ENCODE assay signal across 9 mouse cellular contexts in the genomic region with DNA sequence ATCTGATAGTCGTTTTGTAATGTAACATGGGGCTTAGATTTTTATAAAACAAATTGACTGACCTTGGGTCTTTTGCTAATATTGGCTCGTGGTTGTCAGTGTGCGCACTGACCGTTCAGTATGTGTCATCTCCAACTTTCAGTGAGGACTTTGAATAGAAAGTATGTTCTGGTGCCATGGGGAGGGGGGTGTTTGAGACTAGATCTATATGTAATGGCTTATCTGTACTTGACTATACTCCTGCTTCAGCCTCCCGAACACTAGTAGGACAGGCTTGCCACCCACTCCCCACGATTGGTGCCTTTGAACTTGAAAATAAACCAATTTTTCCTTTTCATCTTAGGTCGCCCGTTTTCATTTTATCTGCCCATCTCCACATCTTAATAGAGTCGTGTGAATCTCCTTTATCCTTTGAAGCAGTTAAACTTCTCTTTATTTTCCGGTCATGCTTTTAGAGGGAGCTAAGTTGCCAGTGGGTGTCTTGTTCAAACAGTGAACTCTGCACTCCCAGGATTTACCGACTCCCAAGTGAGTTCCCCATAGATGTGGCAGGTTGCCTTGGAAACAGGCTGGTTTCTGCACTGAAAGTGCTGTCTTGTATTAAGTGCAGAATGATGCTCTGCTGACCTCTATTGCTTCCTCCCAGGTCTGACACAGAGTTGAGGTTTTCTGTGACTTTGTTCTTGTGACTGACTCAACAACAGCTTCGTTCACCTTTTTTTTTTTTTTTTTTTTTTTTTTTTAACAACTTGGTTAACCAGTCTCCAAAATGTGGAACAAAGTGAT.
A peak's percentile ranks its signal among the peaks of the same experiment; 100 is the strongest.
DNase-seq lines count a peak whose midpoint lies in the region; ATAC-seq and TF ChIP-seq lines count a peak whose summit lies in the region.
"Had no signal": no experiment of that assay in that cellular context is flagged by ENCODE, and none has a peak within 500 bp of the region (broad histone marks: within the 10 kb centered on the region; RNA-seq: fewer than 3 reads in every experiment).

No protein-coding gene starts in this region.

- peak; percentile 74; the same call in 1 of the 2 replicates for ATAC-seq in hindbrain, postnatal 0 days
- ATAC-seq in neural tube, embryonic 14.5 days (ENCODE audit: low read depth), result peak; percentile 76; the same call in 1 of the 2 replicates
- no peak for ATAC-seq in frontal cortex, adult (ENCODE audit: low TSS enrichment)

- no peak overlapping the region for H3K4me3 ChIP-seq in hindbrain, postnatal 0 days (ENCODE audit: low read length)
- no peak overlapping the region for H3K4me3 ChIP-seq in neural tube, embryonic 14.5 days (ENCODE audit: low read depth, low read length)
- H3K4me3 ChIP-seq: left cerebral cortex, adult 2 months had no signal

- no peaks in the 10 kb centered on the region for H3K9me3 ChIP-seq in hindbrain, postnatal 0 days (ENCODE audit: low read length)
- H3K9me3 ChIP-seq in neural tube, embryonic 14.5 days (ENCODE audit: control insufficient read depth, low read length), result no peaks in the 10 kb centered on the region

- no peaks in the 10 kb centered on the region for H3K36me3 ChIP-seq in hindbrain, postnatal 0 days (ENCODE audit: insufficient read depth, low read length)
- no peaks in the 10 kb centered on the region for H3K36me3 ChIP-seq in neural tube, embryonic 14.5 days (ENCODE audit: control insufficient read depth, insufficient read depth, low read length)

- 18% methylated on average over 12 of the region's 12 CpGs for WGBS in hindbrain, postnatal 0 days
- 26% methylated on average over 12 of the region's 12 CpGs for WGBS in neural tube, embryonic 14.5 days

- H3K4me1 ChIP-seq in hindbrain, postnatal 0 days (ENCODE audit: insufficient read depth, low read length), result 0 out of 2 replicates have a peak, but pooled peaks cover 14% of the 10 kb centered on the region
- H3K4me1 ChIP-seq in neural tube, embryonic 14.5 days (ENCODE audit: control insufficient read depth, insufficient read depth, low read length), result peaks cover 8% of the 10 kb centered on the region

- H3K27me3 ChIP-seq in hindbrain, postnatal 0 days (ENCODE audit: insufficient read depth, low read length), result no peaks in the 10 kb centered on the region
- no peaks in the 10 kb centered on the region for H3K27me3 ChIP-seq in neural tube, embryonic 14.5 days (ENCODE audit: control insufficient read depth, insufficient read depth, low read length)

- TF ChIP-seq CTCF in hindbrain, postnatal 0 days (IDR thresholded peaks at IDR 0.05; ENCODE audit: low read depth), result peak; percentile 45

- 0 out of 2 replicates have a peak overlapping the region, but pooled peaks have one; percentile 18 for H3K4me2 ChIP-seq in hindbrain, postnatal 0 days (ENCODE audit: low read depth, low read length)
- no peak overlapping the region for H3K4me2 ChIP-seq in neural tube, embryonic 14.5 days (ENCODE audit: low read depth, low read length)

- H3K9ac ChIP-seq in hindbrain, postnatal 0 days (replicated peaks; ENCODE audit: low read length), result no peak overlapping the region
- H3K9ac ChIP-seq in neural tube, embryonic 14.5 days (replicated peaks; ENCODE audit: low read depth, low read length), result no peak overlapping the region

- DNase-seq in layer of hippocampus, adult 18-20 months (ENCODE audit: low spot score in 2 of 2), result peak; percentile 7 to 51
- no peak for DNase-seq in layer of hippocampus, adult 9-10 months (ENCODE audit: low spot score)
- peak; percentile 81 for DNase-seq in embryo, embryonic 10 days (ENCODE audit: low spot score)
- DNase-seq in hindbrain, postnatal 0 days (ENCODE audit: low spot score), result peak; percentile 79
- DNase-seq in adipocyte (ENCODE audit: low spot score), result no peak
- DNase-seq in urinary bladder, postnatal 4 days (ENCODE audit: low spot score in 2 of 2), result no peak

- no peak overlapping the region for H3K27ac ChIP-seq in hindbrain, postnatal 0 days
- no peak overlapping the region for H3K27ac ChIP-seq in neural tube, embryonic 14.5 days (ENCODE audit: low read depth, low read length)
- H3K27ac ChIP-seq: left cerebral cortex, adult 2 months had no signal

Comparison
In these comparisons a context has a peak if more than half of its experiments do, and no peak if none do; other contexts are left out.
1. DNase-seq: peak in layer of hippocampus, adult 18-20 months (2 of 2), embryo, embryonic 10 days (single experiment) and hindbrain, postnatal 0 days (single experiment); none in layer of hippocampus, adult 9-10 months (single experiment), adipocyte (single experiment) and urinary bladder, postnatal 4 days (0 of 2).